Mouse (Mus musculus) olfactory bulb, adult 2 months (tissue): ENCODE data around the gene Atic.

Experiments
- CTCF ChIP-seq: fragments of 200-500 bp; IDR thresholded peaks from 2 replicates; pipeline ENCODE4 v1.5.1; 2012; ENCODE audit warnings: low read depth, mild to moderate bottlenecking, low read length, moderate library complexity; ENCODE audit not compliant: insufficient read depth
- POLR2A ChIP-seq: fragments of 200-500 bp; IDR thresholded peaks from 2 replicates; pipeline ENCODE4 v1.6.1; 2012; ENCODE audit warnings: mild to moderate bottlenecking, low read depth, low read length, moderate library complexity; ENCODE audit not compliant: insufficient read depth

DNA sequence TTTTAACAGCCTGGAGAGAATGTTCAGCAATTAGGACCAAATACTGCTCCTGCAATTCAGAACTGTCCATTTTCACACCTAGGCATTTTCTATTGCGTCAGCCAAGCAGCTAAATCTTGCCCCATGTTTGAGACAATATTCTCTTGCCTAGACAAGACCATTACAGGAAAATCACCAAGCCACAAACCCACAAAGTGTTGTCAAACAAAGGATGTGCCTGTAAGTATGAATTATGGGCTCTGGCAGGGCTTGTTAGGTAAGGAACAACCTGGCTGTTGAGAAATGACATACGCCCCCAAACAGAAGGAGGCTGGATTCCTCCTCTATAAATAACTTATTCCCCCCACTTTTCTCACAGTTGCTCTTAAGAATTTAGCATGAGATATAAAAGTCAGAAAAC is 64.6 kb downstream of the Atic start:
- TF ChIP-seq CTCF (no peak), POLR2A (no peak)
